Mouse (Mus musculus): Measurements from ENCODE around the gene Tjp1. TPM values are rescaled to one million over a fixed set of nuclear protein-coding genes. Genes with fewer than 3 reads are reported as not detected.
A peak's percentile ranks its signal among the peaks of the same experiment; 100 is the strongest.

Gene Tjp1
- polyA plus RNA-seq, 1 experiment from 2014 or later: 9.7 TPM

DNA sequence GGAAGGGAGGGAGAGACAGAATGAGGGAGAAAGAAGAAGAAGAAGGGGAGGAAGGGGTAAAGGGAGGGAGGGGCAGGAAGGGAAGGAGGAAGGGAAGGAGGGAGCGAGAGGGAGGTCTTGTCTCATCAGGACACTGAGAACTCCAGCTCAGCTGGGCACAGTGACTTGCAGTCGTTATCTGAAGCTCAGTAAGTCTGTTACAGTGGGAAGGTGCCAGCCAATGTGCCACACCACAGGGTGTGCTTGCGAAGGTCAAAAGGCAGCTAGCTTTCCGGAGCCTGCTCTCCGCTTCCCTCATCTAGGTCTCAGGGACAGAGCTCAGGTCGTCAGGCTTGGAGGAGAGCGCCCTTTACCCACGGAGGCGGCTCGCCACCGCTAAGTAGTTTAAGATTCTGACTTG is 61.4 kb downstream of the Tjp1 start:
- H3K27me3 ChIP-seq (replicated peaks; ENCODE audit: control insufficient read depth, insufficient read depth, low read length): no peaks in the 10 kb centered on the region

GRCm38 (mm10) chr7:65464518-65465037 is 63.0 kb downstream of the Tjp1 start:
- WGBS: 56% methylated on average over 3 of the region's 3 CpGs
- no peaks in the 10 kb centered on the region for H3K36me3 ChIP-seq (ENCODE audit: control insufficient read depth, insufficient read depth)
- no peak for TF ChIP-seq CTCF (IDR thresholded peaks at IDR 0.05; ENCODE audit: low read depth)
- no peaks in the 10 kb centered on the region for H3K27me3 ChIP-seq (replicated peaks; ENCODE audit: control insufficient read depth, insufficient read depth, low read length)
- H3K4me1 ChIP-seq (replicated peaks; ENCODE audit: control insufficient read depth, insufficient read depth, low read length): peaks cover 3% of the 10 kb centered on the region; the same call in 1 of the 2 replicates
- no peak overlapping the region for H3K27ac ChIP-seq (ENCODE audit: low read depth, low read length)
- no peak overlapping the region for H3K9ac ChIP-seq (ENCODE audit: low read depth, low read length)
- no peak for ATAC-seq
- H3K4me2 ChIP-seq (replicated peaks; ENCODE audit: low read depth): no peak overlapping the region
- no peak overlapping the region for H3K4me3 ChIP-seq (ENCODE audit: low read depth, low read length)
- H3K9me3 ChIP-seq (ENCODE audit: control insufficient read depth): no peaks in the 10 kb centered on the region

More for the DNA sequence above, 61.4 kb downstream of the Tjp1 start:
- H3K9me3 ChIP-seq (ENCODE audit: control insufficient read depth): no peaks in the 10 kb centered on the region
- peaks cover 10% of the 10 kb centered on the region; the same call in 1 of the 2 replicates for H3K4me1 ChIP-seq (replicated peaks; ENCODE audit: control insufficient read depth, insufficient read depth, low read length)
- H3K4me3 ChIP-seq (ENCODE audit: low read depth, low read length): no peak overlapping the region
- no peak overlapping the region for H3K4me2 ChIP-seq (replicated peaks; ENCODE audit: low read depth)
- 32% methylated on average over 11 of the region's 11 CpGs for WGBS
- no peak for TF ChIP-seq CTCF (IDR thresholded peaks at IDR 0.05; ENCODE audit: low read depth)
- peak overlapping the region; percentile 70 for H3K27ac ChIP-seq (ENCODE audit: low read depth, low read length)
- no peak overlapping the region for H3K9ac ChIP-seq (ENCODE audit: low read depth, low read length)
- H3K36me3 ChIP-seq (ENCODE audit: control insufficient read depth, insufficient read depth): no peaks in the 10 kb centered on the region
- ATAC-seq: no peak

- TF ChIP-seq CTCF (IDR thresholded peaks at IDR 0.05; ENCODE audit: low read depth): no peak
- Histone ChIP-seq H3K4me1 (replicated peaks; ENCODE audit: control insufficient read depth, insufficient read depth, low read length) (no peaks in the 10 kb centered on the region; the same call in 1 of the 2 replicates), H3K4me3 (ENCODE audit: low read depth, low read length) (no peak overlapping the region), H3K9ac (ENCODE audit: low read depth, low read length) (no peak overlapping the region), H3K27ac (ENCODE audit: low read depth, low read length) (no peak overlapping the region), H3K4me2 (replicated peaks; ENCODE audit: low read depth) (no peak overlapping the region), H3K9me3 (ENCODE audit: control insufficient read depth) (no peaks in the 10 kb centered on the region), H3K36me3 (ENCODE audit: control insufficient read depth, insufficient read depth) (no peaks in the 10 kb centered on the region), H3K27me3 (replicated peaks; ENCODE audit: control insufficient read depth, insufficient read depth, low read length) (no peaks in the 10 kb centered on the region)
- 71% methylated on average over 4 of the region's 4 CpGs for WGBS
- ATAC-seq: no peak
Observed at GRCm38 (mm10) chr7:65463438-65463837, 64.1 kb downstream of the Tjp1 start.

- Histone ChIP-seq H3K4me3 (ENCODE audit: low read depth, low read length) (no peak overlapping the region), H3K4me2 (replicated peaks; ENCODE audit: low read depth) (no peak overlapping the region), H3K4me1 (replicated peaks; ENCODE audit: control insufficient read depth, insufficient read depth, low read length) (no peaks in the 10 kb centered on the region), H3K27ac (ENCODE audit: low read depth, low read length) (no peak overlapping the region), H3K9ac (ENCODE audit: low read depth, low read length) (no peak overlapping the region), H3K36me3 (ENCODE audit: control insufficient read depth, insufficient read depth) (no peaks in the 10 kb centered on the region), H3K9me3 (ENCODE audit: control insufficient read depth) (no peaks in the 10 kb centered on the region), H3K27me3 (replicated peaks; ENCODE audit: control insufficient read depth, insufficient read depth, low read length) (no peaks in the 10 kb centered on the region)
- TF ChIP-seq CTCF (IDR thresholded peaks at IDR 0.05; ENCODE audit: low read depth): no peak
- no peak for ATAC-seq
- 93% methylated on average over 1 of the region's 1 CpGs for WGBS
Observed at GRCm38 (mm10) chr7:65461412-65461811, 66.2 kb downstream of the Tjp1 start.

GRCm38 (mm10) chr7:65460196-65460595 is 67.4 kb downstream of the Tjp1 start:
- Histone ChIP-seq H3K27ac (ENCODE audit: low read depth, low read length) (no peak overlapping the region), H3K27me3 (replicated peaks; ENCODE audit: control insufficient read depth, insufficient read depth, low read length) (no peaks in the 10 kb centered on the region), H3K9ac (ENCODE audit: low read depth, low read length) (no peak overlapping the region), H3K36me3 (ENCODE audit: control insufficient read depth, insufficient read depth) (no peaks in the 10 kb centered on the region), H3K9me3 (ENCODE audit: control insufficient read depth) (no peaks in the 10 kb centered on the region), H3K4me2 (replicated peaks; ENCODE audit: low read depth) (no peak overlapping the region), H3K4me3 (ENCODE audit: low read depth, low read length) (no peak overlapping the region), H3K4me1 (replicated peaks; ENCODE audit: control insufficient read depth, insufficient read depth, low read length) (no peaks in the 10 kb centered on the region)
- no peak for TF ChIP-seq CTCF (IDR thresholded peaks at IDR 0.05; ENCODE audit: low read depth)
- 84% methylated on average over 3 of the region's 3 CpGs for WGBS
- no peak for ATAC-seq

DNA sequence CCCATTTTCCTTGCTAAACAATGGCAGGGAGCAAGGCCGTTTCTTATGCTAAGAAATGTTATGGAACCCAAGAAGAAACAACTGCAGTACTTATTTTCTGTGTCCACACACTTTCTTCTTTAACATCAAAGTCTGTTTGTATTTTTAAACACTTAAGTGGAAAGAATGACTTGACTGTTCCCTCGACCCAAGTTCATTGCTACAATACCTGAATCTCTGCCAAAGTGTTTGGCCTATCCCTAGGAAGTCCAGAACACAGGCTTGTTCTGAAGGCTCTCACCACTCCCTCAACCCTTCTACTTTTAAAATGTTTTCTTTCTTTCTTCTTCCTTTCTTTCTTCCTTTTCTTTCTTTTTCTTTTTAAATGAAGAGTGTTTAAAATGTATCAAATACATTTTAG is 71.5 kb downstream of the Tjp1 start:
- Histone ChIP-seq H3K27ac (ENCODE audit: low read depth, low read length) (no peak overlapping the region), H3K4me1 (replicated peaks; ENCODE audit: control insufficient read depth, insufficient read depth, low read length) (no peaks in the 10 kb centered on the region), H3K36me3 (ENCODE audit: control insufficient read depth, insufficient read depth) (no peaks in the 10 kb centered on the region), H3K4me2 (replicated peaks; ENCODE audit: low read depth) (no peak overlapping the region), H3K9ac (ENCODE audit: low read depth, low read length) (no peak overlapping the region), H3K4me3 (ENCODE audit: low read depth, low read length) (no peak overlapping the region), H3K27me3 (replicated peaks; ENCODE audit: control insufficient read depth, insufficient read depth, low read length) (no peaks in the 10 kb centered on the region), H3K9me3 (ENCODE audit: control insufficient read depth) (no peaks in the 10 kb centered on the region)
- TF ChIP-seq CTCF (IDR thresholded peaks at IDR 0.05; ENCODE audit: low read depth): no peak
- no peak for ATAC-seq
- 27% methylated on average over 2 of the region's 2 CpGs for WGBS

DNA sequence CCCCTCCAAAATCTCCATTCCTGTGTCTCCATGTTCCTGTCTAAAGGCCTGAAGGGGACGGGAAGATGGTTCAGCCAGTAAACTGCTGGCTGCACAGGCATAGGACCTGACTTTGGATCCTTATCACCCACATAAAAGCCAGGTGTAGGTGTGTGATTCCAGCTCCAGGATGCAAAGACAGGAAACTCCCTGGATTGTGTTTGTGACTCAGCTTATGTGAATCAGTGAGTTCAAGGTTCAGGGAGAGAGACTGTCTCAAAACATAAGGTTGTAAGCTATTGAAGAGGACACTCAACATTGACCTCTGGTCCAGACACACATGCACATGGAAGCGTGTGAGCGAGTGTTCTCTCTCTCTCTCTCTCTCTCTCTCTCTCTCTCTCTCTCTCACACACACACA is 72.4 kb downstream of the Tjp1 start:
- Histone ChIP-seq H3K9me3 (ENCODE audit: control insufficient read depth) (no peaks in the 10 kb centered on the region), H3K36me3 (ENCODE audit: control insufficient read depth, insufficient read depth) (no peaks in the 10 kb centered on the region), H3K4me2 (replicated peaks; ENCODE audit: low read depth) (no peak overlapping the region), H3K4me3 (ENCODE audit: low read depth, low read length) (no peak overlapping the region), H3K9ac (ENCODE audit: low read depth, low read length) (no peak overlapping the region), H3K27ac (ENCODE audit: low read depth, low read length) (no peak overlapping the region), H3K27me3 (replicated peaks; ENCODE audit: control insufficient read depth, insufficient read depth, low read length) (no peaks in the 10 kb centered on the region), H3K4me1 (replicated peaks; ENCODE audit: control insufficient read depth, insufficient read depth, low read length) (no peaks in the 10 kb centered on the region)
- 36% methylated on average over 3 of the region's 3 CpGs for WGBS
- no peak for TF ChIP-seq CTCF (IDR thresholded peaks at IDR 0.05; ENCODE audit: low read depth)
- peak; percentile 93 for ATAC-seq
